Mouse (Mus musculus): ENCODE measurements around the gene Ece1. TPM values are rescaled to one million over a fixed set of nuclear protein-coding genes. Genes with fewer than 3 reads are reported as not detected.

Gene Ece1
- polyA plus RNA-seq, 1 experiment from 2014 or later = 9.1 TPM

DNA sequence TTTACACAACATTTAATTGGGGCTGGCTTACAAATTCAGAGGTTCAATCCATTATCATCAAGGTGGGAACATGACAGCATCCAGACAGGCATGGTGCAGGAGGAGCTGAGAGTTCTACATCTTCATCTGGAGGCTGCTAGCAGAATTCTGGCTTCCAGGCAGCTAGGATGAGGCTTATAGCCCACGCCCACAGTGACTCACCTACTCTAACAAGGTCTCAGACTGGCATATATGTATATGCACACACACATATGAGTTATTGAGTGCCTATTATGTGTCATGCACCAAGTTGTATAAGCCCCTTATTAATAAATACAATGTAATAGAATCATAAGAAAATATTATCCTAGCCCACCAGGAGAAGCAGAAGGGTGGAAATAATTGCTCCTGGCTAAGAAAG is 120.8 kb downstream of the Ece1 start:
- H3K4me3 ChIP-seq (ENCODE audit: low read depth, low read length) = no peak overlapping the region
- no peak overlapping the region for H3K9ac ChIP-seq (ENCODE audit: low read length)
- no peaks in the 10 kb centered on the region for H3K36me3 ChIP-seq (ENCODE audit: control insufficient read depth, insufficient read depth, low read length)
- ATAC-seq (no peak), DNase-seq (ENCODE audit: low spot score) (no peak)
- no peak overlapping the region for H3K4me2 ChIP-seq (ENCODE audit: low read length)
- H3K4me1 ChIP-seq (ENCODE audit: control insufficient read depth, insufficient read depth, low read length) = no peaks in the 10 kb centered on the region
- H3K27me3 ChIP-seq (replicated peaks; ENCODE audit: control insufficient read depth, insufficient read depth, low read length) = no peaks in the 10 kb centered on the region
- WGBS = 69% methylated on average over 1 of the region's 1 CpGs
- no peak overlapping the region for H3K27ac ChIP-seq (ENCODE audit: low read depth, low read length)
- H3K9me3 ChIP-seq (replicated peaks; ENCODE audit: control insufficient read depth, low read length) = no peaks in the 10 kb centered on the region

DNA sequence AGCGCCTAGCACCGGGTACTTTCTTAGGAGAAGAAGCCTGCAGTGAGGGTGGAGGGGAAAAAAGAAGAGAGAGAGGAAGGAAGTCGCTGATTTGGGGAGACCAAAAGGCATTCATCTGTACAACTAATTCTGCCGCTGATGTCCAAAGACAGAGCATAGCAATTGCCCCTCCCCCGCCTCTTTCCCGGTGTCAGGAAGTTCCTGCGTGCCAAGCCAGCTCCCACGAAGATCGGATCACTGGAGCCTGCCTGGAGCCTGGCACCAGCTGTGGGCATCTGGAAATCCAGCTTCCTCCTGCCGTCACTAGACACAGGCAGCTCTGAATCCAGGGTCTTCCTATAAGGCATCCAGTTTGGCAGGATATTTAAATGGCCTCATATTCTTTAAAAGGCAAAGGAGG is 122.2 kb downstream of the Ece1 start:
- Histone ChIP-seq H3K9me3 (replicated peaks; ENCODE audit: control insufficient read depth, low read length) (no peaks in the 10 kb centered on the region), H3K4me3 (ENCODE audit: low read depth, low read length) (no peak overlapping the region), H3K4me2 (ENCODE audit: low read length) (no peak overlapping the region), H3K9ac (ENCODE audit: low read length) (no peak overlapping the region), H3K36me3 (ENCODE audit: control insufficient read depth, insufficient read depth, low read length) (no peaks in the 10 kb centered on the region), H3K27ac (ENCODE audit: low read depth, low read length) (no peak overlapping the region), H3K27me3 (replicated peaks; ENCODE audit: control insufficient read depth, insufficient read depth, low read length) (no peaks in the 10 kb centered on the region), H3K4me1 (ENCODE audit: control insufficient read depth, insufficient read depth, low read length) (no peaks in the 10 kb centered on the region)
- 0 out of 2 replicates have a peak, but pooled peaks have one; percentile 37 for ATAC-seq
- 49% methylated on average over 10 of the region's 10 CpGs for WGBS
- DNase-seq (ENCODE audit: low spot score) = no peak

DNA sequence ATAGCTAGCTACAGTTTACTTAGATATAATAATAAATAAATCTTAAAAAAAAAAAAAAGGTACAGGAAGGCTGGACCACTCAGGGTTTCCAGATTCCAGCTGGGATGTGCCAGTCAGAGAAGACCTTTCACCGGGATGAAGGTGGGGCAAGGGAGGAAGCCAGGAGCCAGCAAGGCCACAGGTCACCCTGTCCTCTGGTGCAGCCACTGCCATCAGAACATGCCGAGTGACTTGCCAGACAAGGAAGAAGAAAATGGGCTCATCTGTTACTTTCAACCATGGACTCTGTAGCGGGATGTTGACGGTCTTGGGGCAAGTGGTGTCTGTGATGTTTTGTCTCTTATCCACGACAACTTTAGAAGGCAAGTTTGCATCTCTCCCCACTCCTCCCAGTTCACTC is 122.7 kb downstream of the Ece1 start:
- H3K27me3 ChIP-seq (replicated peaks; ENCODE audit: control insufficient read depth, insufficient read depth, low read length) = no peaks in the 10 kb centered on the region
- H3K36me3 ChIP-seq (ENCODE audit: control insufficient read depth, insufficient read depth, low read length) = no peaks in the 10 kb centered on the region
- no peak overlapping the region for H3K4me3 ChIP-seq (ENCODE audit: low read depth, low read length)
- H3K27ac ChIP-seq (ENCODE audit: low read depth, low read length) = no peak overlapping the region
- no peak for ATAC-seq
- no peak overlapping the region for H3K9ac ChIP-seq (ENCODE audit: low read length)
- no peaks in the 10 kb centered on the region for H3K4me1 ChIP-seq (ENCODE audit: control insufficient read depth, insufficient read depth, low read length)
- H3K9me3 ChIP-seq (replicated peaks; ENCODE audit: control insufficient read depth, low read length) = no peaks in the 10 kb centered on the region
- DNase-seq (ENCODE audit: low spot score) = no peak
- no peak overlapping the region for H3K4me2 ChIP-seq (ENCODE audit: low read length)
- 85% methylated on average over 5 of the region's 5 CpGs for WGBS

DNA sequence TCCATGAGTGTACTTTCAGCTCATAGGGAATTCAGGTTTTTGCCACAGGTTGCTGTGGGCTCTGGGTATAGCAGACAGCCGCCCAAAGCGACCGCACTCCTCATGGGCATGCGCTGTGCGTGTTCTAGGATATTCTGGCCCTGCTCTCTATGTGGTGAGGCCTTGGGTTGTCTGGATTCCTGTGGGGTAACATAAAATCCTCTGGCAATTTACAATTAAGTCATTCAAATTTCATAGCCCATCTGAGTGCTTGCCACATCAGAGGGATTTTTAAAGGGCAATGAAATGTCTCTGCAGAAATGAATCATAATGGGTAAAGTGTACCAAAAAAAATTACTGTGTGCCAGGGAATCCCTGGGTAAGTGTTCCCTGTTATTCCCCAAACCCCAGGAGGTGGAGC is 127.4 kb downstream of the Ece1 start:
- H3K36me3 ChIP-seq (ENCODE audit: control insufficient read depth, insufficient read depth, low read length) = no peaks in the 10 kb centered on the region
- 86% methylated on average over 5 of the region's 5 CpGs for WGBS
- peaks cover 5% of the 10 kb centered on the region; the same call in 1 of the 2 replicates for H3K4me1 ChIP-seq (ENCODE audit: control insufficient read depth, insufficient read depth, low read length)
- ATAC-seq (no peak), DNase-seq (ENCODE audit: low spot score) (no peak)
- H3K4me3 ChIP-seq (ENCODE audit: low read depth, low read length) = no peak overlapping the region
- no peak overlapping the region for H3K9ac ChIP-seq (ENCODE audit: low read length)
- no peak overlapping the region for H3K27ac ChIP-seq (ENCODE audit: low read depth, low read length)
- H3K4me2 ChIP-seq (ENCODE audit: low read length) = no peak overlapping the region
- H3K9me3 ChIP-seq (replicated peaks; ENCODE audit: control insufficient read depth, low read length) = no peaks in the 10 kb centered on the region
- no peaks in the 10 kb centered on the region for H3K27me3 ChIP-seq (replicated peaks; ENCODE audit: control insufficient read depth, insufficient read depth, low read length)

DNA sequence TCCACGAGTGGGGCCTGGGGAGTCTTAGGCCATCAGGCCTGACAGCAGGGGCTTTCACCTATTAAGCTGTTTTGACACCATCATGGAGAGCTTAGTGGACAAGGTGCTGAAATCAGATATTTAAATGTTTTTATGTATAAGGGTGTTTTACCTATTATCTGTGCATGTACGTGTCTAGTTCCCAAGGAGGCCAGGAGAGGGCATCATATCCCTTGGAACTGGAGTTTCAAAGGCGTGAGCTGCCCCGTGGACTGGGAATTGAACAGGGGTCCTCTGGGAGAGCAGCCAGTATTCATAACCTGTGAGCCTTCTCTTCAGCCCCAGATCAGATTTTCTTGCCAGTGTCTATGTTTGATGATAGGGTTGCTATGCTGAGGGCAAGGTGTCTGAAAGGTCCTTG is 128.4 kb downstream of the Ece1 start:
- H3K4me1 ChIP-seq (ENCODE audit: control insufficient read depth, insufficient read depth, low read length) = peaks cover 15% of the 10 kb centered on the region
- no peaks in the 10 kb centered on the region for H3K9me3 ChIP-seq (replicated peaks; ENCODE audit: control insufficient read depth, low read length)
- H3K27ac ChIP-seq (ENCODE audit: low read depth, low read length) = no peak overlapping the region
- no peak overlapping the region for H3K4me2 ChIP-seq (ENCODE audit: low read length)
- no peaks in the 10 kb centered on the region for H3K36me3 ChIP-seq (ENCODE audit: control insufficient read depth, insufficient read depth, low read length)
- H3K4me3 ChIP-seq (ENCODE audit: low read depth, low read length) = no peak overlapping the region
- H3K27me3 ChIP-seq (replicated peaks; ENCODE audit: control insufficient read depth, insufficient read depth, low read length) = no peaks in the 10 kb centered on the region
- H3K9ac ChIP-seq (ENCODE audit: low read length) = no peak overlapping the region
- ATAC-seq (no peak), DNase-seq (ENCODE audit: low spot score) (no peak)
- 83% methylated on average over 4 of the region's 4 CpGs for WGBS

DNA sequence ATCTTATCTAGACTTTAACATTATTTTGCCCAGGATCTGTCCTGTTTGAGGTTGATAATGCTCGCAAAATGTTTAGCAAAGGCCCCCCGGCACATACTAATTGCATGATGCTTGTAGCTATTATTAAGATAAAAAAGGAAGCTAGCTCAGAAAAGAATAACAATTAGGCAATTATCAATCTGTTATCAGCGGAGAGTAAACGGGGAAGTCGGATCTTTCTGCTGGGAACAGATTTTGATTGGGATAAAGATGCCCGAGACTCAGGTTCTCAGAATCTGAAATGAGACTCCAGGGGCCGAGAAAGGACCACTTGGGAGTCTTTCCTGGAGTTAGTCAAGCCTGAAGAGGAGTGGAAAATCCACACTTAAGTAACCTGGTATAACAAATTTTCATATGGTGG is 129.2 kb downstream of the Ece1 start:
- no peak overlapping the region for H3K9ac ChIP-seq (ENCODE audit: low read length)
- DNase-seq (ENCODE audit: low spot score) (no peak), ATAC-seq (no peak)
- H3K27me3 ChIP-seq (replicated peaks; ENCODE audit: control insufficient read depth, insufficient read depth, low read length) = no peaks in the 10 kb centered on the region
- no peaks in the 10 kb centered on the region for H3K9me3 ChIP-seq (replicated peaks; ENCODE audit: control insufficient read depth, low read length)
- no peak overlapping the region for H3K4me3 ChIP-seq (ENCODE audit: low read depth, low read length)
- peaks cover 23% of the 10 kb centered on the region for H3K4me1 ChIP-seq (ENCODE audit: control insufficient read depth, insufficient read depth, low read length)
- no peak overlapping the region for H3K4me2 ChIP-seq (ENCODE audit: low read length)
- H3K27ac ChIP-seq (ENCODE audit: low read depth, low read length) = no peak overlapping the region
- 51% methylated on average over 7 of the region's 7 CpGs for WGBS
- H3K36me3 ChIP-seq (ENCODE audit: control insufficient read depth, insufficient read depth, low read length) = peaks cover 4% of the 10 kb centered on the region; the same call in 1 of the 2 replicates

DNA sequence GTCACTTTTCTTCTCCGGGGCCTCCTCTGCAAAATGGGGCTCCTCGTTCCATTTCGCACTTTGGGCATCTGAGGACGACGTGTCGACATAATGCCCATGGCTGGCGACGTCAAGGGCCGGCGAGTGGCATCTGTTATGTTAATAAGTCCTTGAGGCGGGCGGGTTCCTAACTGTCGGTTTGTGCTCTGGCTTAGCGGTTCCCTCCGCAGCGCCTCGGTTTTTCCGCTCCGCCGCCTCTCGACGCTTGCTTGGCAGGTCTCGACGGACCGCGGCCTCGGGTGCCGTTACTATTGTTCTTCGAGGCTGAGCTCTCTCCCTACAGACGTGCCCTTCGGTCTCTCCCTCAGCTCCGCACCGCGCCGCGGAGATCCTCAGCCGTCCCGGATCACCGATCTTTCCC is 130.9 kb downstream of the Ece1 start, which contains the start of gene Eif4g3:
TSS of gene Eif4g3 (plus strand) at position 133 of the 400 bp plus-strand sequence.
- H3K27ac ChIP-seq (ENCODE audit: low read depth, low read length) = peak within 1 kb of the TSS; percentile 92

DNA sequence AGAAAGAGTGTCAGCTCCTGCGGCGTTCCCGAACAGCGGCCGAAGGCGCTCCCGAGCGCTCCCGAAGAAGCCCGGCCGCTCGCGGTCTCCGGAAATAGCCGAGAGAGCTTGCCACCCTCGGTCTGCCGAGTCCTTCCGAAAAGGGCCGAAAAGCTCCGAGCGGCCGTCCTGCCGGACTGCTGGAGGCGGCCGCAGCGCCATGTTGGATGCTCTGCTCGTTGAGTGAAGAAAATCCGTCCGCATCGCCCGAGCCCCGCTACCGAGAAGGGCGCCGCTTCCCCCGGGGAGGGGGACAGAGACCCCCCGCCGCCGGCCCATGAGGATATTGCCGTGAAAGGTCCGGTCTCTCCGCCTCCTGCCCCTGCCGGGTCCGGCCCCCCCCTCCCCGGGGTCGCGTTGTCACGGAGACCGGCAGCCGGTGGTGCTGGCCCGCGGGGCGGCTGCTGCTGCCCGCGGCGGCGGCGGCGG is 131.3 kb downstream of the Ece1 start:
- H3K27ac ChIP-seq (ENCODE audit: low read depth, low read length) = peak overlapping the region; percentile 92
- peak overlapping the region; percentile 96 for H3K4me3 ChIP-seq (ENCODE audit: low read depth, low read length)
- H3K27me3 ChIP-seq (replicated peaks; ENCODE audit: control insufficient read depth, insufficient read depth, low read length) = no peaks in the 10 kb centered on the region
- H3K36me3 ChIP-seq (ENCODE audit: control insufficient read depth, insufficient read depth, low read length) = peaks cover 12% of the 10 kb centered on the region
- peak overlapping the region; percentile 63 for H3K4me2 ChIP-seq (ENCODE audit: low read length)
- WGBS = under 1% methylated on average over 49 of the region's 59 CpGs
- DNase-seq (ENCODE audit: low spot score) = peak; percentile 99
- no peaks in the 10 kb centered on the region for H3K9me3 ChIP-seq (replicated peaks; ENCODE audit: control insufficient read depth, low read length)
- ATAC-seq = peak; percentile 97
- peaks cover 27% of the 10 kb centered on the region for H3K4me1 ChIP-seq (ENCODE audit: control insufficient read depth, insufficient read depth, low read length)
- H3K9ac ChIP-seq (ENCODE audit: low read length) = peak overlapping the region; percentile 99

More for the DNA sequence above, 130.9 kb downstream of the Ece1 start, which contains the start of gene Eif4g3:
- Histone ChIP-seq H3K4me3 (ENCODE audit: low read depth, low read length) (peak within 1 kb of the TSS; percentile 96), H3K27me3 (replicated peaks; ENCODE audit: control insufficient read depth, insufficient read depth, low read length) (no peaks in the 10 kb centered on the region), H3K4me2 (ENCODE audit: low read length) (peak within 1 kb of the TSS; percentile 63), H3K9ac (ENCODE audit: low read length) (peak within 1 kb of the TSS; percentile 99), H3K4me1 (ENCODE audit: control insufficient read depth, insufficient read depth, low read length) (peaks cover 27% of the 10 kb centered on the region), H3K9me3 (replicated peaks; ENCODE audit: control insufficient read depth, low read length) (no peaks in the 10 kb centered on the region), H3K36me3 (ENCODE audit: control insufficient read depth, insufficient read depth, low read length) (peaks cover 8% of the 10 kb centered on the region)
- ATAC-seq (no peak), DNase-seq (ENCODE audit: low spot score) (no peak)
- WGBS = 2% methylated on average over 39 of the region's 39 CpGs

DNA sequence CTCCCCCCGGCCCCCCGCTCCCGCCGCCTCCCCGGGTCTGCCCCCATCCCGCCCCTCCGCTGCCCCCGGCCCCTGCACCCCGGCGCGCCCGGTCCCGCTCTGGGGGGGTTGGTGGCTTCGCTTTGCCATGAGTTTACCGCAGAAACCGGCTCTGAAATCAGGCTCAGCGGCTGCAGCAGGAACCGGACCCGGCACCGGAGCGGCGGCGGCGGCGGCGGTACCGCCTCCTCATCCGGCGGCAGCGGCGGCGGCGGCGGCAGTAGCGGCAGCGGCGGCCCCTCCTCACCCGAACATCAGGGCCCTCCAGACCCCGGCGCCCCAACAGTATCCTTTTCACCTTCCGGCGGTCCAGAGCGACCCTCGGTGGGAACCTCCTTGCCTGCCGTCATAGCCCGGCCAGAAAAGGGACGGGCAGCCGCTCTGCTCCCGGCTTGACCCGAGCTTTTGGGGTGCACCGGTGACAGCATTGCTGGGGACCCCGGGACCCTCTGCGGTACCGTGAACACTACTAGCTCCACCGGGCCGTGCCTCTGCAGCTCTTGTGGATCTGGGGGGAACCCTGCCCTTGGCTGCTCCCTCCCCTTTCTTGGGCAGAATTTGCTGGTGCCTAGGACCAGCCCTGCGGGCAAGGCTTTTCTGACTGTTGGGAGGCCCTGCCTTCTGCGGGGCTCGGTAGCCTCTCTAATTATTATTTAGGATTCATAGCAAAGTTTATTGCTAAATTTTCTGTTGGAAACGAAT is 132.0 kb downstream of the Ece1 start:
- under 1% methylated on average over 46 of the region's 60 CpGs for WGBS

More for the DNA sequence above, 132.0 kb downstream of the Ece1 start:
- H3K27me3 ChIP-seq (replicated peaks; ENCODE audit: control insufficient read depth, insufficient read depth, low read length) = no peaks in the 10 kb centered on the region
- H3K36me3 ChIP-seq (ENCODE audit: control insufficient read depth, insufficient read depth, low read length) = peaks cover 19% of the 10 kb centered on the region
- DNase-seq (ENCODE audit: low spot score) (peak; percentile 46), ATAC-seq (peak; percentile 13)
- H3K9ac ChIP-seq (ENCODE audit: low read length) = peak overlapping the region; percentile 99
- H3K4me2 ChIP-seq (ENCODE audit: low read length) = peak overlapping the region; percentile 63
- peaks cover 27% of the 10 kb centered on the region for H3K4me1 ChIP-seq (ENCODE audit: control insufficient read depth, insufficient read depth, low read length)
- H3K4me3 ChIP-seq (ENCODE audit: low read depth, low read length) = peak overlapping the region; percentile 96
- peak overlapping the region; percentile 92 for H3K27ac ChIP-seq (ENCODE audit: low read depth, low read length)
- H3K9me3 ChIP-seq (replicated peaks; ENCODE audit: control insufficient read depth, low read length) = no peaks in the 10 kb centered on the region

All from forebrain, embryonic 14.5 days (tissue).